Mouse (Mus musculus): ENCODE measurements at regions not wholly inside any gene's neighbourhood (a gene's known extent, or its start where the extent isn't known, plus 50 kb on each side); places are given as distances from the start of the nearest gene placed in this dataset.

GRCm38 (mm10) chr10:91967570-91968310 lies 754.5 kb downstream of the Nedd1 start:
- WGBS, result 88% methylated on average over 18 of the region's 18 CpGs
- Histone ChIP-seq H3K36me3 (ENCODE audit: control insufficient read depth, insufficient read depth, low read length) (no peaks in the 10 kb centered on the region), H3K4me1 (ENCODE audit: control insufficient read depth, insufficient read depth, insufficient read length, low read length) (no peaks in the 10 kb centered on the region), H3K4me3 (ENCODE audit: low read depth, low read length) (no peak overlapping the region), H3K27ac (ENCODE audit: insufficient read depth, low read depth, low read length) (no peak overlapping the region), H3K27me3 (ENCODE audit: control insufficient read depth, insufficient read depth, low read length) (no peaks in the 10 kb centered on the region)
- no peak for TF ChIP-seq POLR2A (IDR thresholded peaks at IDR 0.05; ENCODE audit: low read depth, low read length)
- TF ChIP-seq CTCF (IDR thresholded peaks at IDR 0.05; ENCODE audit: extremely low read depth, insufficient read length, insufficient replicate concordance, low read depth, low read length), result no peak

- 70% methylated on average over 6 of the region's 6 CpGs for WGBS
- Histone ChIP-seq H3K4me3 (ENCODE audit: low read depth, low read length) (no peak overlapping the region), H3K36me3 (ENCODE audit: control insufficient read depth, insufficient read depth, low read length) (no peaks in the 10 kb centered on the region), H3K4me1 (ENCODE audit: control insufficient read depth, insufficient read depth, insufficient read length, low read length) (no peaks in the 10 kb centered on the region), H3K27ac (ENCODE audit: insufficient read depth, low read depth, low read length) (no peak overlapping the region), H3K27me3 (ENCODE audit: control insufficient read depth, insufficient read depth, low read length) (no peaks in the 10 kb centered on the region)
- TF ChIP-seq CTCF (IDR thresholded peaks at IDR 0.05; ENCODE audit: extremely low read depth, insufficient read length, insufficient replicate concordance, low read depth, low read length), result no peak
- TF ChIP-seq POLR2A (IDR thresholded peaks at IDR 0.05; ENCODE audit: low read depth, low read length), result no peak
Measured at GRCm38 (mm10) chr10:91959734-91960492, 762.3 kb downstream of the Nedd1 start.

- 46% methylated on average over 1 of the region's 1 CpGs for WGBS
- no peaks in the 10 kb centered on the region for H3K36me3 ChIP-seq (ENCODE audit: control insufficient read depth, insufficient read depth, low read length)
- H3K27ac ChIP-seq (ENCODE audit: insufficient read depth, low read depth, low read length), result no peak overlapping the region
- no peak for TF ChIP-seq POLR2A (IDR thresholded peaks at IDR 0.05; ENCODE audit: low read depth, low read length)
- TF ChIP-seq CTCF (IDR thresholded peaks at IDR 0.05; ENCODE audit: extremely low read depth, insufficient read length, insufficient replicate concordance, low read depth, low read length), result no peak
- no peak overlapping the region for H3K4me3 ChIP-seq (ENCODE audit: low read depth, low read length)
- H3K4me1 ChIP-seq (ENCODE audit: control insufficient read depth, insufficient read depth, insufficient read length, low read length), result no peaks in the 10 kb centered on the region
- no peaks in the 10 kb centered on the region for H3K27me3 ChIP-seq (ENCODE audit: control insufficient read depth, insufficient read depth, low read length)
Measured at GRCm38 (mm10) chr10:91953078-91953477, 769.1 kb downstream of the Nedd1 start.

GRCm38 (mm10) chr10:91923626-91924025 lies 742.5 kb upstream of the Tmpo start:
- no peaks in the 10 kb centered on the region for H3K4me1 ChIP-seq (ENCODE audit: control insufficient read depth, insufficient read depth, insufficient read length, low read length)
- TF ChIP-seq POLR2A (IDR thresholded peaks at IDR 0.05; ENCODE audit: low read depth, low read length) (no peak), CTCF (IDR thresholded peaks at IDR 0.05; ENCODE audit: extremely low read depth, insufficient read length, insufficient replicate concordance, low read depth, low read length) (no peak)
- H3K27ac ChIP-seq (ENCODE audit: insufficient read depth, low read depth, low read length), result no peak overlapping the region
- no peaks in the 10 kb centered on the region for H3K27me3 ChIP-seq (ENCODE audit: control insufficient read depth, insufficient read depth, low read length)
- no peak overlapping the region for H3K4me3 ChIP-seq (ENCODE audit: low read depth, low read length)
- WGBS, result 69% methylated on average over 3 of the region's 3 CpGs
- H3K36me3 ChIP-seq (ENCODE audit: control insufficient read depth, insufficient read depth, low read length), result no peaks in the 10 kb centered on the region

DNA sequence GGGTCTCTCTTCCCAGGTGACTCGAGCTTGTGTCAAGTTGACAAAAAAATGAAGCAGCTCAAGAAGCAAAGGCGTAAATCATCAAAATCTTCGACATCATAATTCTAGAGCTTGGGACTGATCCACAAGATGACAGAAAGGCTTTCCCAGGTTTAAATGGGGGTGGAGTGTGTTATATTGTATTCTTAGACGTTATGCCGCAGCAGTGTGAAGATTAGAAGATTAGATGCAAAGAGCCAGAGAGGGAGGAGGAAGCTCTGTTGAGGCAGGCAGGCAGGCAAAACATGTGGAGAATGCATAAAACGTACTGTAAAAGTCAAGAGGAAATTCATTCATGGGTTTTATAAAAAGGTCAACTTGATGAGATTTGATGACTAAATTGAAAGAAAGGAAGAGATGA lies 708.7 kb upstream of the Tmpo start:
- no peaks in the 10 kb centered on the region for H3K36me3 ChIP-seq (ENCODE audit: control insufficient read depth, insufficient read depth, low read length)
- H3K4me1 ChIP-seq (ENCODE audit: control insufficient read depth, insufficient read depth, insufficient read length, low read length), result no peaks in the 10 kb centered on the region
- TF ChIP-seq CTCF (IDR thresholded peaks at IDR 0.05; ENCODE audit: extremely low read depth, insufficient read length, insufficient replicate concordance, low read depth, low read length) (no peak), POLR2A (IDR thresholded peaks at IDR 0.05; ENCODE audit: low read depth, low read length) (no peak)
- no peaks in the 10 kb centered on the region for H3K27me3 ChIP-seq (ENCODE audit: control insufficient read depth, insufficient read depth, low read length)
- 71% methylated on average over 6 of the region's 6 CpGs for WGBS
- no peak overlapping the region for H3K27ac ChIP-seq (ENCODE audit: insufficient read depth, low read depth, low read length)
- H3K4me3 ChIP-seq (ENCODE audit: low read depth, low read length), result no peak overlapping the region

DNA sequence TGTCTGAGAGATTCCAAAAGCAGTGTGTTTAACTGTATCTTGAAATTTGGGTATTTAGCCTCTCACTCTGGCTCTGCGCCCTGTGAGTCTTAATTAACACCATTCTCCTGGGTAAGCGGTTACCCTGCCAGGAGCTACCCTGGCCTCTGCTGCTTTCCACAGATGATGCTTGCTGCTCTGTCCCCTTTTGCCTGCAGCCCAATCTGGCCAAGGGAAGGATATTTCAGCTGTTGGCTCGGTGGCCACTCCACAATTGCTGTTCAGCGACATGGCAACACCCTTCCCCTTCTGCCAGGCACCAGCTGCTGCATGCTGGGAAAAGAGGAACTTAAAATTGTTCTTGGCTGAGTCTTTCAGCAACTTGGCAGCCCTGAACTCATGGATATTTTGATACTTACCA lies 707.4 kb upstream of the Tmpo start:
- WGBS, result 82% methylated on average over 4 of the region's 4 CpGs
- no peak overlapping the region for H3K27ac ChIP-seq (ENCODE audit: insufficient read depth, low read depth, low read length)
- TF ChIP-seq CTCF (IDR thresholded peaks at IDR 0.05; ENCODE audit: extremely low read depth, insufficient read length, insufficient replicate concordance, low read depth, low read length) (no peak), POLR2A (IDR thresholded peaks at IDR 0.05; ENCODE audit: low read depth, low read length) (no peak)
- H3K27me3 ChIP-seq (ENCODE audit: control insufficient read depth, insufficient read depth, low read length), result no peaks in the 10 kb centered on the region
- no peaks in the 10 kb centered on the region for H3K4me1 ChIP-seq (ENCODE audit: control insufficient read depth, insufficient read depth, insufficient read length, low read length)
- H3K36me3 ChIP-seq (ENCODE audit: control insufficient read depth, insufficient read depth, low read length), result no peaks in the 10 kb centered on the region
- no peak overlapping the region for H3K4me3 ChIP-seq (ENCODE audit: low read depth, low read length)

DNA sequence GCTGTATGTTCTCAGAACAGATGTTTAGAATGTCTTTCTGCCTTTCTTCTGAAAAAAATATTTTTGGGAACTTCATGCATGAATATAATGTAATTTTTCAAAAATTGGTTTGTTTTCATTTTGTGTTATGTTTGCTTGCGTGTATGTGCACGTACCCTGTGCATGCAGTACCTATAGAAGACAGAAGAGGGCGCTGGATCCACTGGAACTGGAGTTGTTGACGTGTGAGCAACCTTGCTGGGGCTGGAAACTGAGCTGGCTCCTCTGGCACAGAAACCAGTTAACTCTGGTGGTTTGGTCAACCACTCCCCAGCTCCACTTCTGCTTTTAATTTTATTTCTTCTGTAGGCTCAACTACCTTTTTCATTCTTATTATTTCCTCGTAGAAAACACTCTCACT lies 702.0 kb upstream of the Tmpo start:
- 66% methylated on average over 5 of the region's 5 CpGs for WGBS
- Histone ChIP-seq H3K27ac (ENCODE audit: insufficient read depth, low read depth, low read length) (no peak overlapping the region), H3K4me1 (ENCODE audit: control insufficient read depth, insufficient read depth, insufficient read length, low read length) (no peaks in the 10 kb centered on the region), H3K4me3 (ENCODE audit: low read depth, low read length) (no peak overlapping the region), H3K27me3 (ENCODE audit: control insufficient read depth, insufficient read depth, low read length) (no peaks in the 10 kb centered on the region), H3K36me3 (ENCODE audit: control insufficient read depth, insufficient read depth, low read length) (no peaks in the 10 kb centered on the region)
- TF ChIP-seq CTCF (IDR thresholded peaks at IDR 0.05; ENCODE audit: extremely low read depth, insufficient read length, insufficient replicate concordance, low read depth, low read length), result no peak
- TF ChIP-seq POLR2A (IDR thresholded peaks at IDR 0.05; ENCODE audit: low read depth, low read length), result no peak
